Mouse (Mus musculus) intestine, embryonic 16.5 days (tissue): Measurements from ENCODE around the gene Adamts14. TPM values are rescaled to one million over a fixed set of nuclear protein-coding genes. Genes with fewer than 3 reads are reported as not detected.

Experiments used
- ATAC-seq: fragments of 200-750 bp; cut with Nextera tagmentation; 2 replicates; pipeline ENCODE4 v1.8.0; 2017; ENCODE audit warnings: moderate TSS enrichment, moderate library complexity
- H3K27ac ChIP-seq: fragments of 300-500 bp; sonication (generic); 2 replicates; pipeline ENCODE4 v1.5.1; 2014; ENCODE audit warnings: mild to moderate bottlenecking, low read length
- H3K27me3 ChIP-seq: fragments of 300-500 bp; sonication (generic); replicated peaks from 2 replicates; pipeline ENCODE4 v1.6.1; 2014; ENCODE audit warnings: low read length, control low read depth, mixed read lengths; ENCODE audit not compliant: control insufficient read depth, insufficient read depth
- H3K36me3 ChIP-seq: fragments of 300-500 bp; sonication (generic); 2 replicates; pipeline ENCODE4 v1.6.1; 2014; ENCODE audit warnings: low read length, control low read depth; ENCODE audit not compliant: control insufficient read depth, insufficient read depth
- H3K4me1 ChIP-seq: fragments of 300-500 bp; sonication (generic); 2 replicates; pipeline ENCODE4 v1.6.1; 2014; ENCODE audit warnings: low read length, control low read depth, mixed read lengths; ENCODE audit not compliant: control insufficient read depth, insufficient read depth
- H3K4me2 ChIP-seq: fragments of 300-500 bp; sonication (generic); 2 replicates; pipeline ENCODE4 v1.6.1; 2014; ENCODE audit warnings: low read depth, low read length, control low read depth
- H3K4me3 ChIP-seq: fragments of 300-500 bp; sonication (generic); 2 replicates; pipeline ENCODE4 v1.5.1; 2014; ENCODE audit warnings: mild to moderate bottlenecking, low read length
- H3K9ac ChIP-seq: fragments of 300-500 bp; sonication (generic); 2 replicates; pipeline ENCODE4 v1.6.1; 2014; ENCODE audit warnings: low read depth, low read length
- H3K9me3 ChIP-seq: fragments of 300-500 bp; sonication (generic); 2 replicates; pipeline ENCODE4 v1.6.1; 2016; ENCODE audit warnings: low read length, control low read depth; ENCODE audit not compliant: control insufficient read depth
- WGBS: fragments of 180-500 bp; shearing (Covaris S2); extraction: QIAGEN DNeasy Blood & Tissue Kit; methylation state at CpG from one replicate; pipeline ENCODE4 v1.1.7; 2014; 5-methylcytosine and 5-hydroxymethylcytosine counted together
- polyA plus RNA-seq: library from polyadenylated mRNA; unstranded; fragments of >200 nt; fragmentation: Nextera tagmentation; extraction: Ambion mirVana; gene quantifications from 2 replicates; pipeline ENCODE4 v1.2.1, GENCODE M21; 2015

The Adamts14 gene
- polyA plus RNA-seq, 1 experiment from 2014 or later = 0.75 TPM

GRCm38 (mm10) chr10:61300996-61301395 is 27.8 kb upstream of the Adamts14 start:
- Histone ChIP-seq H3K27me3 (no peaks in the 10 kb centered on the region), H3K4me3 (no peak overlapping the region), H3K36me3 (no peaks in the 10 kb centered on the region), H3K4me2 (no peak overlapping the region), H3K27ac (no peak overlapping the region), H3K4me1 (no peaks in the 10 kb centered on the region), H3K9ac (no peak overlapping the region), H3K9me3 (no peaks in the 10 kb centered on the region)
- no peak for ATAC-seq
- 60% methylated on average over 3 of the region's 3 CpGs for WGBS

- no peaks in the 10 kb centered on the region for H3K4me1 ChIP-seq
- H3K4me3 ChIP-seq = no peak within 1 kb of the TSS
- H3K9me3 ChIP-seq = no peaks in the 10 kb centered on the region
- no peak within 1 kb of the TSS for H3K9ac ChIP-seq
- no peak within 1 kb of the TSS for H3K4me2 ChIP-seq
- 75% methylated on average over 7 of the region's 7 CpGs for WGBS
- no peak for ATAC-seq
- H3K27ac ChIP-seq = no peak within 1 kb of the TSS
- no peaks in the 10 kb centered on the region for H3K36me3 ChIP-seq
- H3K27me3 ChIP-seq = no peaks in the 10 kb centered on the region
Measured at GRCm38 (mm10) chr10:61297477-61297876, 24.2 kb upstream of the Adamts14 start, which contains the start of gene Prf1. Gene Prf1, plus strand, starts transcription at chr10:61297833.

- no peak for ATAC-seq
- no peak overlapping the region for H3K4me3 ChIP-seq
- no peaks in the 10 kb centered on the region for H3K36me3 ChIP-seq
- H3K4me2 ChIP-seq = no peak overlapping the region
- no peaks in the 10 kb centered on the region for H3K9me3 ChIP-seq
- no peak overlapping the region for H3K9ac ChIP-seq
- no peak overlapping the region for H3K27ac ChIP-seq
- H3K27me3 ChIP-seq = no peaks in the 10 kb centered on the region
- 76% methylated on average over 8 of the region's 8 CpGs for WGBS
- no peaks in the 10 kb centered on the region for H3K4me1 ChIP-seq
Measured at GRCm38 (mm10) chr10:61296713-61297445, 23.6 kb upstream of the Adamts14 start.

GRCm38 (mm10) chr10:61294242-61294641 is 21.0 kb upstream of the Adamts14 start:
- Histone ChIP-seq H3K4me2 (no peak overlapping the region), H3K9me3 (no peaks in the 10 kb centered on the region), H3K36me3 (no peaks in the 10 kb centered on the region), H3K4me1 (no peaks in the 10 kb centered on the region), H3K9ac (no peak overlapping the region), H3K27me3 (no peaks in the 10 kb centered on the region), H3K4me3 (no peak overlapping the region), H3K27ac (no peak overlapping the region)
- WGBS = 73% methylated on average over 8 of the region's 8 CpGs
- no peak for ATAC-seq

GRCm38 (mm10) chr10:61290479-61290878 is 17.2 kb upstream of the Adamts14 start:
- WGBS = 71% methylated on average over 2 of the region's 2 CpGs
- Histone ChIP-seq H3K9ac (no peak overlapping the region), H3K4me3 (no peak overlapping the region), H3K27me3 (no peaks in the 10 kb centered on the region), H3K27ac (no peak overlapping the region), H3K4me2 (no peak overlapping the region), H3K4me1 (no peaks in the 10 kb centered on the region), H3K9me3 (no peaks in the 10 kb centered on the region), H3K36me3 (no peaks in the 10 kb centered on the region)
- no peak for ATAC-seq

GRCm38 (mm10) chr10:61290016-61290415 is 16.8 kb upstream of the Adamts14 start:
- Histone ChIP-seq H3K27me3 (no peaks in the 10 kb centered on the region), H3K4me3 (no peak overlapping the region), H3K9ac (no peak overlapping the region), H3K27ac (no peak overlapping the region), H3K36me3 (no peaks in the 10 kb centered on the region), H3K4me2 (no peak overlapping the region), H3K9me3 (no peaks in the 10 kb centered on the region), H3K4me1 (0 out of 2 replicates have a peak, but pooled peaks cover 2% of the 10 kb centered on the region)
- ATAC-seq = no peak
- 75% methylated on average over 2 of the region's 2 CpGs for WGBS

- Histone ChIP-seq H3K27ac (no peak overlapping the region), H3K4me3 (no peak overlapping the region), H3K27me3 (no peaks in the 10 kb centered on the region), H3K36me3 (no peaks in the 10 kb centered on the region), H3K9me3 (no peaks in the 10 kb centered on the region), H3K4me2 (no peak overlapping the region), H3K9ac (no peak overlapping the region), H3K4me1 (0 out of 2 replicates have a peak, but pooled peaks cover 4% of the 10 kb centered on the region)
- 55% methylated on average over 7 of the region's 7 CpGs for WGBS
- no peak for ATAC-seq
Measured at GRCm38 (mm10) chr10:61286246-61286645, 13.0 kb upstream of the Adamts14 start.

- peak; percentile 59 for ATAC-seq
- H3K4me3 ChIP-seq = no peak overlapping the region
- H3K27me3 ChIP-seq = no peaks in the 10 kb centered on the region
- 0 out of 2 replicates have a peak overlapping the region, but pooled peaks have one; percentile 14 for H3K27ac ChIP-seq
- H3K9me3 ChIP-seq = no peaks in the 10 kb centered on the region
- 61% methylated on average over 11 of the region's 11 CpGs for WGBS
- H3K36me3 ChIP-seq = no peaks in the 10 kb centered on the region
- no peak overlapping the region for H3K4me2 ChIP-seq
- no peak overlapping the region for H3K9ac ChIP-seq
- H3K4me1 ChIP-seq = 0 out of 2 replicates have a peak, but pooled peaks cover 4% of the 10 kb centered on the region
Measured at GRCm38 (mm10) chr10:61285271-61285670, 12.0 kb upstream of the Adamts14 start.

- H3K9ac ChIP-seq = no peak overlapping the region
- WGBS = 90% methylated on average over 4 of the region's 4 CpGs
- H3K36me3 ChIP-seq = no peaks in the 10 kb centered on the region
- H3K27me3 ChIP-seq = no peaks in the 10 kb centered on the region
- H3K9me3 ChIP-seq = no peaks in the 10 kb centered on the region
- H3K4me3 ChIP-seq = no peak overlapping the region
- no peak overlapping the region for H3K27ac ChIP-seq
- H3K4me1 ChIP-seq = 0 out of 2 replicates have a peak, but pooled peaks cover 4% of the 10 kb centered on the region
- no peak overlapping the region for H3K4me2 ChIP-seq
- ATAC-seq = no peak
Measured at GRCm38 (mm10) chr10:61284309-61284708, 11.1 kb upstream of the Adamts14 start.
